Mouse (Mus musculus): Measurements from ENCODE around the gene Nr2e1. TPM values are rescaled to one million over a fixed set of nuclear protein-coding genes. Genes with fewer than 3 reads are reported as not detected.

Nr2e1 gene
- total RNA-seq, 2 experiments from 2014 or later, result 11.0 to 13.8 TPM

GRCm38 (mm10) chr10:42590261-42591184 is 7.1 kb upstream of the Nr2e1 start:
- no peak for DNase-seq (ENCODE audit: low spot score in 2 of 2)
- intact Hi-C loops (cut with DNase I), result no loop called here

GRCm38 (mm10) chr10:42589505-42589904 is 6.1 kb upstream of the Nr2e1 start:
- intact Hi-C loops (cut with DNase I), result loop anchor here (5.0 kb wide), 1 partner anchor 252 kb away; no protein-coding TSS in a partner anchor
- DNase-seq (ENCODE audit: low spot score in 2 of 2), result no peak

GRCm38 (mm10) chr10:42587961-42588750 is 4.7 kb upstream of the Nr2e1 start:
- intact Hi-C loops (cut with DNase I), result loop anchor here (5.0 kb wide), 1 partner anchor 251 kb away; no protein-coding TSS in a partner anchor
- DNase-seq (ENCODE audit: low spot score in 2 of 2), result no peak

- intact Hi-C loops (cut with DNase I), result loop anchor here (2.0 to 5.0 kb wide), 2 partner anchors 45 to 248 kb away; no protein-coding TSS in a partner anchor
- no peak for DNase-seq (ENCODE audit: low spot score in 2 of 2)
These were observed 2.3 kb upstream of the Nr2e1 start for GRCm38 (mm10) chr10:42585596-42586305.

- intact Hi-C loops (cut with DNase I), result loop anchor here (2.0 to 5.0 kb wide), 2 partner anchors 46 to 248 kb away; no protein-coding TSS in a partner anchor
- DNase-seq (ENCODE audit: low spot score in 2 of 2), result no peak
These were observed 1.7 kb upstream of the Nr2e1 start for GRCm38 (mm10) chr10:42585156-42585555.

GRCm38 (mm10) chr10:42584436-42584983 is 1.1 kb upstream of the Nr2e1 start:
- DNase-seq (ENCODE audit: low spot score in 2 of 2), result no peak
- intact Hi-C loops (cut with DNase I), result loop anchor here (2.0 to 5.0 kb wide), 2 partner anchors 46 to 167 kb away; no protein-coding TSS in a partner anchor

- no peak for DNase-seq (ENCODE audit: low spot score in 2 of 2)
- intact Hi-C loops (cut with DNase I), result loop anchor here (2.0 to 5.0 kb wide), 2 partner anchors 47 to 167 kb away; no protein-coding TSS in a partner anchor
These were observed 537 bp upstream of the Nr2e1 start for GRCm38 (mm10) chr10:42583902-42584435.

- no peak for DNase-seq (ENCODE audit: low spot score in 2 of 2)
These were observed 794 bp downstream of the Nr2e1 start for GRCm38 (mm10) chr10:42582566-42583110.

GRCm38 (mm10) chr10:42581694-42582565 is 1.5 kb downstream of the Nr2e1 start:
- DNase-seq (ENCODE audit: low spot score in 2 of 2), result no peak
- intact Hi-C loops (cut with DNase I), result loop anchor here (5.0 kb wide), 1 partner anchor 165 kb away; no protein-coding TSS in a partner anchor

More at GRCm38 (mm10) chr10:42582566-42583110, 794 bp downstream of the Nr2e1 start:
- intact Hi-C loops (cut with DNase I), result loop anchor here (5.0 kb wide), 1 partner anchor 165 kb away; no protein-coding TSS in a partner anchor

GRCm38 (mm10) chr10:42580951-42581277 is 2.5 kb downstream of the Nr2e1 start:
- intact Hi-C loops (cut with DNase I), result loop anchor here (5.0 kb wide), 1 partner anchor 164 kb away; no protein-coding TSS in a partner anchor

GRCm38 (mm10) chr10:42580131-42580950 is 3.1 kb downstream of the Nr2e1 start:
- DNase-seq (ENCODE audit: low spot score in 2 of 2), result no peak
- intact Hi-C loops (cut with DNase I), result loop anchor here (5.0 kb wide), 1 partner anchor 163 kb away; no protein-coding TSS in a partner anchor

More at GRCm38 (mm10) chr10:42580951-42581277, 2.5 kb downstream of the Nr2e1 start:
- DNase-seq (ENCODE audit: low spot score in 2 of 2), result no peak

GRCm38 (mm10) chr10:42579475-42580130 is 3.8 kb downstream of the Nr2e1 start:
- intact Hi-C loops (cut with DNase I), result loop anchor here (5.0 kb wide), 1 partner anchor 162 kb away; no protein-coding TSS in a partner anchor
- DNase-seq (ENCODE audit: low spot score in 2 of 2), result no peak

- DNase-seq (ENCODE audit: low spot score in 2 of 2), result no peak
- intact Hi-C loops (cut with DNase I), result no loop called here
These were observed 4.5 kb downstream of the Nr2e1 start for GRCm38 (mm10) chr10:42578698-42579474.

GRCm38 (mm10) chr10:42578281-42578675 is 5.2 kb downstream of the Nr2e1 start:
- intact Hi-C loops (cut with DNase I), result no loop called here
- no peak for DNase-seq (ENCODE audit: low spot score in 2 of 2)

All from left cerebral cortex, postnatal 14 days (tissue).